Mouse (Mus musculus) mature B cell (primary cell): ENCODE data around the gene Taar6.

Source experiments
- in situ Hi-C: fragments of 300-500 bp; cut with MboI; formaldehyde crosslinking; loops from 2 replicates; pipeline ENCODE4 v1.14.3; 2019

The Taar6 gene

DNA sequence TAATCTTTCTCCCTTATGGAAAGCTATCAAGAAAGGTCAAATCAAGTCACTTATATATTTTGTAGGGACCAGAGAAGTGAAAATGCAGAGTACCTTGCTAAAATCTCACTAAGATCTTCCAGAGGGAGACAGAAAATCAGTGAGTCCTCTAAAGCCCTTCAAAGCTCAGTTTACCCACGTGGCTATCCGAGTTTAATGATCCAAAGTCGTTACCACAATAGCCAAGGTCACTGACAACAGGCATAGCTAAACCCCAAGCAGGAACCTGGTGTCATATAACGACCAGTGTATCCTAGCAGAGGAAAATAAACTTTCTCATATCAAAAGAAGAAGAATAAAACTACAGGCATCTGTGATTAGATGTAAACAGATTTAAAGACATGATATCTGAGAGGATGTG is 47.8 kb downstream of the Taar6 start:
- in situ Hi-C loops: no loop called here
